ENCODE assay signal across 17 mouse cellular contexts in genomic region chr9:123485561-123485960, GRCm38 (mm10).
"Had no signal": no experiment of that assay in that cellular context is flagged by ENCODE, and none has a peak within 500 bp of the region (broad histone marks: within the 10 kb centered on the region; RNA-seq: fewer than 3 reads in every experiment).

No protein-coding gene starts in this region.

- ATAC-seq: liver, postnatal 0 days; lung, postnatal 0 days; midbrain, embryonic 13.5 days; midbrain, embryonic 15.5 days had no signal

- DNase-seq: liver, postnatal 0 days; lung, adult 2 months; lung, postnatal 14 days; lung, postnatal 36 days; right cerebral cortex, postnatal 14 days; spleen, adult 18-20 months; thymus, adult 18-20 months; thymus, postnatal 14 days; thymus, postnatal 36 days had no signal

- H3K4me1 ChIP-seq: midbrain, embryonic 15.5 days had no signal

- H3K27me3 ChIP-seq: lung, embryonic 15.5 days; megakaryocyte, embryonic 14.5 days; midbrain, embryonic 13.5 days; midbrain, embryonic 15.5 days; neural tube, embryonic 12.5 days had no signal

- H3K9me3 ChIP-seq: lung, embryonic 15.5 days; megakaryocyte, embryonic 14.5 days; midbrain, embryonic 13.5 days; midbrain, embryonic 15.5 days; neural tube, embryonic 12.5 days had no signal

- H3K4me2 ChIP-seq: lung, embryonic 15.5 days; midbrain, embryonic 11.5 days; midbrain, embryonic 13.5 days; midbrain, embryonic 15.5 days; neural tube, embryonic 12.5 days had no signal

- H3K27ac ChIP-seq: lung, embryonic 15.5 days; macrophage; midbrain, embryonic 13.5 days; midbrain, embryonic 15.5 days; neural tube, embryonic 12.5 days had no signal

- H3K36me3 ChIP-seq: midbrain, embryonic 13.5 days; midbrain, embryonic 15.5 days had no signal

- H3K9ac ChIP-seq: liver, postnatal 0 days; lung, embryonic 15.5 days; midbrain, embryonic 13.5 days; midbrain, embryonic 15.5 days; neural tube, embryonic 12.5 days had no signal

- H3K4me3 ChIP-seq: lung, embryonic 15.5 days; megakaryocyte, embryonic 14.5 days; midbrain, embryonic 13.5 days; midbrain, embryonic 15.5 days; neural tube, embryonic 12.5 days had no signal
